Comparison of ENCODE assay signal across 8 mouse cellular contexts in the genomic region with DNA sequence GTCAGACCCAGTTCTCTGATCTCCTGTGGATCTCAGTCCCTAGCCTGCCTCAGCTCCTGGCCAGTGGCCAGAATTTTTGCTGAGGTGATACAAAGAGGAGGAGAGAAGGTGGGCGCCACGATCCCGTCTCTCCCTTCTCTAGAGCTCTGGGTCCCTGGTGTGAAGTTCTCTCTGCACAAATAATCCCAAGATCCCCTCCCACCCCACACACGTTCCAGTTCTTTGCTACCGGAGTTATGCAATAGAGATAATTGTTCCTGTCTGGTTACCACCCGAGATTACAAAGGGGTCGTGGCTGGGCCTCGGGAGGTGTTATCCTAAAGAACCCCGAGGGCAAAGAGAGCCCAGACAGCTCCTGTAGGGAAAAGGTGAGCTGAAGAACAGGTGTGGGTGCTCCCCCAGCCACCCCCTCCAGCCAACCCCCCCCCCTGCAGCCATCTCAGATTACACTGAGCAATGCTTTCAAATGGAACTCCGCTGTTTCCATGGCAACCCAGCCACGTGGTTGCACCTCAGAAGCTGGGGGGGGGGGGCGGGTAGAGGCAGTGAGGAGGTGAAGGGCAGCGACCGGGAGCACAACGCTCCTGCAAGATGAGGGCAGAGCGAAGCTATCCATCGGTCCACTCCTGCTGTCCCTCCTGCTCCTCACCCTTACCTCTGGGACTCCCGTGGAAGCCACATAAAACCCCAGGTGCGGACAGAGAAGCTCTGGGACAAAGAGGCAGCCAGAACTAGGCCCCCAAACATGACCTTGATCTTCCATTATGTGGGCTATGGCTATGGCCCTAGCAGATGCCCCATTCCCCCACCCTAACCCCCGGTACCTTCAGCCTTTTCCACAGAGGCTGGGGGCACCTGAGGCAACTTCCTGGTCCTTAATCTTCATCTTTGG.
A peak's percentile ranks its signal among the peaks of the same experiment; 100 is the strongest.
DNase-seq lines count a peak whose midpoint lies in the region; ATAC-seq lines count a peak whose summit lies in the region.

No protein-coding gene starts in this region.

- peaks cover 94% of the 10 kb centered on the region for H3K4me1 ChIP-seq in hindbrain, embryonic 14.5 days (replicated peaks; ENCODE audit: control insufficient read depth, insufficient read depth, low read length)
- H3K4me1 ChIP-seq in limb, embryonic 10.5 days = peaks cover 97% of the 10 kb centered on the region
- peaks cover 43% of the 10 kb centered on the region for H3K4me1 ChIP-seq in neural tube, embryonic 11.5 days (ENCODE audit: control insufficient read depth, insufficient read depth, low read length)

- H3K4me3 ChIP-seq in hindbrain, embryonic 14.5 days (replicated peaks; ENCODE audit: low read length) = no peak overlapping the region; the same call in 1 of the 2 replicates
- peak overlapping the region; percentile 39 for H3K4me3 ChIP-seq in limb, embryonic 10.5 days
- no peak overlapping the region for H3K4me3 ChIP-seq in neural tube, embryonic 11.5 days (ENCODE audit: low read depth, low read length)

- DNase-seq in CD4-positive, CD25-positive, alpha-beta regulatory T cell, adult 2 months (ENCODE audit: low read depth, low spot score) = peak; percentile 78
- peak; percentile 61 for DNase-seq in urinary bladder, postnatal 14 days (ENCODE audit: low spot score)
- no peak for DNase-seq in urinary bladder, postnatal 25 days (ENCODE audit: low spot score)
- peak; percentile 84 for DNase-seq in hindbrain, embryonic 14.5 days (ENCODE audit: low spot score)
- peak; percentile 89 for DNase-seq in limb, embryonic 10.5 days (ENCODE audit: low spot score)
- peak; percentile 71 for DNase-seq in neural tube, embryonic 11.5 days (ENCODE audit: low spot score)
- DNase-seq in gastrocnemius, adult 18-20 months (ENCODE audit: low spot score) = no peak

- H3K27me3 ChIP-seq in hindbrain, embryonic 14.5 days (ENCODE audit: control insufficient read depth, insufficient read depth, low read length) = no peaks in the 10 kb centered on the region
- no peaks in the 10 kb centered on the region for H3K27me3 ChIP-seq in limb, embryonic 10.5 days (ENCODE audit: low read depth, poor library complexity, severe bottlenecking)
- no peaks in the 10 kb centered on the region for H3K27me3 ChIP-seq in neural tube, embryonic 11.5 days (ENCODE audit: control insufficient read depth, insufficient read depth, low read length)

- H3K27ac ChIP-seq in hindbrain, embryonic 14.5 days = peak overlapping the region; percentile 98
- peak overlapping the region; percentile 85 for H3K27ac ChIP-seq in limb, embryonic 10.5 days
- H3K27ac ChIP-seq in neural tube, embryonic 11.5 days (ENCODE audit: low read depth, low read length) = peak overlapping the region; percentile 84

- 1% methylated on average over 19 of the region's 20 CpGs for WGBS in hindbrain, embryonic 14.5 days
- 2% methylated on average over 19 of the region's 20 CpGs for WGBS in limb, embryonic 10.5 days
- WGBS in neural tube, embryonic 11.5 days = 2% methylated on average over 18 of the region's 20 CpGs

- no peaks in the 10 kb centered on the region for H3K9me3 ChIP-seq in hindbrain, embryonic 14.5 days (ENCODE audit: control insufficient read depth, low read length)
- no peaks in the 10 kb centered on the region for H3K9me3 ChIP-seq in limb, embryonic 10.5 days (replicated peaks)
- H3K9me3 ChIP-seq in neural tube, embryonic 11.5 days (ENCODE audit: control insufficient read depth, low read length) = no peaks in the 10 kb centered on the region

- H3K36me3 ChIP-seq in hindbrain, embryonic 14.5 days (replicated peaks; ENCODE audit: control insufficient read depth, insufficient read depth) = no peaks in the 10 kb centered on the region
- H3K36me3 ChIP-seq in limb, embryonic 10.5 days = no peaks in the 10 kb centered on the region
- H3K36me3 ChIP-seq in neural tube, embryonic 11.5 days (ENCODE audit: control insufficient read depth, insufficient read depth, low read length) = no peaks in the 10 kb centered on the region

- peak overlapping the region; percentile 50 for H3K9ac ChIP-seq in hindbrain, embryonic 14.5 days
- peak overlapping the region; percentile 47 for H3K9ac ChIP-seq in neural tube, embryonic 11.5 days (ENCODE audit: low read length)

- H3K4me2 ChIP-seq in hindbrain, embryonic 14.5 days (replicated peaks) = peak overlapping the region; percentile 44
- H3K4me2 ChIP-seq in neural tube, embryonic 11.5 days (ENCODE audit: low read depth) = peak overlapping the region; percentile 28

- no peak for ATAC-seq in CD4-positive, CD25-positive, alpha-beta regulatory T cell, adult 4 months
- peak; percentile 9; the same call in 1 of the 2 replicates for ATAC-seq in hindbrain, embryonic 14.5 days (ENCODE audit: low FRiP score)
- peak; percentile 20 for ATAC-seq in neural tube, embryonic 11.5 days (ENCODE audit: insufficient read depth, low FRiP score, low TSS enrichment)

Comparison
In these comparisons a context has a peak if more than half of its experiments do, and no peak if none do; other contexts are left out.
1. DNase-seq: peak in CD4-positive, CD25-positive, alpha-beta regulatory T cell, adult 2 months (single experiment), urinary bladder, postnatal 14 days (single experiment), hindbrain, embryonic 14.5 days (single experiment), limb, embryonic 10.5 days (single experiment) and neural tube, embryonic 11.5 days (single experiment); none in urinary bladder, postnatal 25 days (single experiment) and gastrocnemius, adult 18-20 months (single experiment).
2. Peak in every context shown above with its lines, with median percentiles within 50 percentile points of each other: H3K27ac ChIP-seq.